Mouse (Mus musculus) limb, embryonic 11.5 days (tissue): ENCODE results near the gene D5Ertd579e. TPM values are rescaled to one million over a fixed set of nuclear protein-coding genes. Genes with fewer than 3 reads are reported as not detected.

Source experiments
- ATAC-seq: fragments of 200-750 bp; cut with Nextera tagmentation; 2 replicates; pipeline ENCODE4 v1.8.0; 2017; ENCODE audit warnings: low read depth; ENCODE audit not compliant: insufficient number of reproducible peaks, low FRiP score, low TSS enrichment
- DNase-seq: peaks from one replicate; pipeline ENCODE4 v3.0.0-alpha.2; 2015; ENCODE audit warnings: low spot score
- H3K27ac ChIP-seq: fragments of 300-500 bp; sonication (generic); replicated peaks from 2 replicates; pipeline ENCODE4 v1.5.1; 2014; ENCODE audit warnings: low read depth, mild to moderate bottlenecking, low read length
- H3K27me3 ChIP-seq: fragments of 300-500 bp; sonication (generic); 2 replicates; pipeline ENCODE4 v1.6.1; 2014; ENCODE audit warnings: mild to moderate bottlenecking, low read length, mixed read lengths; ENCODE audit not compliant: control insufficient read depth, insufficient read depth
- H3K36me3 ChIP-seq: fragments of 300-500 bp; sonication (generic); 2 replicates; pipeline ENCODE4 v1.6.1; 2014; ENCODE audit warnings: mild to moderate bottlenecking, low read length, moderate library complexity, mixed read lengths; ENCODE audit not compliant: control insufficient read depth, insufficient read depth
- H3K4me1 ChIP-seq: fragments of 300-500 bp; sonication (generic); 2 replicates; pipeline ENCODE4 v1.6.1; 2014; ENCODE audit warnings: low read length, mixed read lengths; ENCODE audit not compliant: control insufficient read depth, insufficient read depth
- H3K4me2 ChIP-seq: fragments of 300-500 bp; sonication (generic); 2 replicates; pipeline ENCODE4 v1.6.1; 2014; ENCODE audit warnings: low read depth, mild to moderate bottlenecking, moderate library complexity; ENCODE audit not compliant: severe bottlenecking
- H3K4me3 ChIP-seq: fragments of 300-500 bp; sonication (generic); 2 replicates; pipeline ENCODE4 v1.5.1; 2014; ENCODE audit warnings: low read depth, low read length
- H3K9ac ChIP-seq: fragments of 300-500 bp; sonication (generic); 2 replicates; pipeline ENCODE4 v1.6.1; 2014; ENCODE audit warnings: mild to moderate bottlenecking, low read length
- H3K9me3 ChIP-seq: fragments of 300-500 bp; sonication (generic); 2 replicates; pipeline ENCODE4 v1.6.1; 2016; ENCODE audit warnings: low read length; ENCODE audit not compliant: control insufficient read depth
- WGBS: fragments of 180-500 bp; shearing (Covaris S2); extraction: QIAGEN DNeasy Blood & Tissue Kit; methylation state at CpG from one replicate; pipeline ENCODE4 v1.1.7; 2014; 5-methylcytosine and 5-hydroxymethylcytosine counted together
- polyA plus RNA-seq: library from polyadenylated mRNA; unstranded; fragments of >200 nt; fragmentation: Nextera tagmentation; extraction: Ambion mirVana; gene quantifications from 2 replicates; pipeline ENCODE4 v1.2.1, GENCODE M21; 2014

D5Ertd579e gene
- polyA plus RNA-seq, 1 experiment from 2014 or later, result 22.2 TPM

DNA sequence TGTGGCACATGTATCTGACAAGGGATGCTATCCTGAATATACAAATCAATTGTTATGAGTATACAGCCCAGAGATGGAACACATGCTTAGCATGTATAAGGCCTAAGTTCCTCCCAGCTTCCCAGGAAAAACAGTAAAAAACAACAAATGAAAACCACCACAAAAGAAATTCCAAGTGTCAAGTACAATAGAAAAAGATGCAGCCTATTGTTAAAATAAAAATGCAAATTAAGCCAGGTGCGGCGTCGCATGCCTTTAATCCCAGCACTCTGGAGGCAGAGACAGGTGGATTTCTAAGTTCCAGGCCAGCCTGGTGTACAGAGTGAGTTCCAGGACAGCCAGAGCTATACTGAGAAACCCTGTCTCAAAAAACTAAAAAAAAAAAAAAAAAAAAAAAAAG, 138.9 kb downstream of the D5Ertd579e start:
- Histone ChIP-seq H3K9me3 (no peaks in the 10 kb centered on the region), H3K36me3 (no peaks in the 10 kb centered on the region), H3K27ac (no peak overlapping the region), H3K4me1 (no peaks in the 10 kb centered on the region), H3K4me3 (no peak overlapping the region), H3K9ac (no peak overlapping the region), H3K27me3 (no peaks in the 10 kb centered on the region), H3K4me2 (no peak overlapping the region)
- DNase-seq (no peak), ATAC-seq (no peak)
- 74% methylated on average over 3 of the region's 3 CpGs for WGBS

- Histone ChIP-seq H3K9ac (no peak overlapping the region), H3K4me3 (no peak overlapping the region), H3K36me3 (no peaks in the 10 kb centered on the region), H3K27me3 (no peaks in the 10 kb centered on the region), H3K27ac (no peak overlapping the region), H3K4me1 (no peaks in the 10 kb centered on the region), H3K4me2 (no peak overlapping the region), H3K9me3 (no peaks in the 10 kb centered on the region)
- WGBS, result 80% methylated on average over 4 of the region's 4 CpGs
- ATAC-seq, result no peak
- no peak for DNase-seq
Observed at GRCm38 (mm10) chr5:36556289-36556688, 139.5 kb downstream of the D5Ertd579e start.

GRCm38 (mm10) chr5:36554496-36554895, 141.3 kb downstream of the D5Ertd579e start:
- DNase-seq (no peak), ATAC-seq (no peak)
- no peak overlapping the region for H3K4me3 ChIP-seq
- WGBS, result 75% methylated on average over 5 of the region's 5 CpGs
- H3K4me2 ChIP-seq, result no peak overlapping the region
- no peaks in the 10 kb centered on the region for H3K4me1 ChIP-seq
- H3K27ac ChIP-seq, result no peak overlapping the region
- H3K27me3 ChIP-seq, result no peaks in the 10 kb centered on the region
- H3K36me3 ChIP-seq, result no peaks in the 10 kb centered on the region
- no peak overlapping the region for H3K9ac ChIP-seq
- no peaks in the 10 kb centered on the region for H3K9me3 ChIP-seq

GRCm38 (mm10) chr5:36553886-36554285, 141.9 kb downstream of the D5Ertd579e start:
- Histone ChIP-seq H3K36me3 (no peaks in the 10 kb centered on the region), H3K4me3 (no peak overlapping the region), H3K9me3 (no peaks in the 10 kb centered on the region), H3K4me1 (no peaks in the 10 kb centered on the region), H3K4me2 (no peak overlapping the region), H3K27ac (no peak overlapping the region), H3K27me3 (no peaks in the 10 kb centered on the region), H3K9ac (no peak overlapping the region)
- ATAC-seq (no peak), DNase-seq (no peak)
- WGBS, result 85% methylated on average over 4 of the region's 4 CpGs

- no peaks in the 10 kb centered on the region for H3K4me1 ChIP-seq
- no peak for ATAC-seq
- H3K27me3 ChIP-seq, result no peaks in the 10 kb centered on the region
- H3K36me3 ChIP-seq, result no peaks in the 10 kb centered on the region
- H3K27ac ChIP-seq, result no peak overlapping the region
- no peak overlapping the region for H3K4me3 ChIP-seq
- no peak overlapping the region for H3K4me2 ChIP-seq
- H3K9ac ChIP-seq, result no peak overlapping the region
- no peaks in the 10 kb centered on the region for H3K9me3 ChIP-seq
- DNase-seq, result no peak
- 67% methylated on average over 2 of the region's 2 CpGs for WGBS
Observed at GRCm38 (mm10) chr5:36553056-36553606, 142.7 kb downstream of the D5Ertd579e start.

DNA sequence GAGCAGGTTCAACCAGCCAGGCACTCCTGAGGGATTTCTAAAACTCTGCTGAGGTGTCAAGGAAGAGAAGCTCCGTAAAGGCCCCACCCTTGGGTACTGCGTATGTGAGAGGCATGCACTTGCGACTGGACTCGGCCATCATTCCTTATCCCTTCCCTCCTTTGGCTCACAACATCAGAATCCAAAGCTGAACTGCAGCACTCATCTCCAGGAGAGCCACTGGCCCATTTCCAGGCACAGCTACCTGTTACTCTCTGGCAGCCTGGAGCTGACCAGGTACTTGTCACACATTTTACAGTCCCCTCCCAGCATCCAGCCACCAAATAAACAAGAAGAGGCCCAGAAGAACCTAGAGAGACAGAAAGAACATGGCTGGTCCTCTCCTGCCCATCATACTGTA, 143.4 kb downstream of the D5Ertd579e start:
- no peak for DNase-seq
- whole genome bisulfite sequencing, result 90% methylated on average over 4 of the region's 4 CpGs
- no peak overlapping the region for H3K27ac ChIP-seq
- H3K9ac ChIP-seq, result no peak overlapping the region
- H3K4me3 ChIP-seq, result no peak overlapping the region
- H3K27me3 ChIP-seq, result no peaks in the 10 kb centered on the region
- ATAC-seq, result no peak
- no peaks in the 10 kb centered on the region for H3K9me3 ChIP-seq
- H3K4me2 ChIP-seq, result no peak overlapping the region
- no peaks in the 10 kb centered on the region for H3K4me1 ChIP-seq
- no peaks in the 10 kb centered on the region for H3K36me3 ChIP-seq

Other genes with a start within 250 kb of the D5Ertd579e start
- 57.5 and 59.4 TPM in 2 replicates for gene Grpel1, start 231.0 kb downstream of the D5Ertd579e start, polyA plus RNA-seq
- 2.8 and 3.2 TPM in 2 replicates for gene Tada2b, start 211.7 kb downstream of the D5Ertd579e start, polyA plus RNA-seq
- 0.60 and 0.62 TPM in 2 replicates for gene Ccdc96, start 211.4 kb downstream of the D5Ertd579e start, polyA plus RNA-seq
- 37.7 and 40.3 TPM in 2 replicates for gene Tbc1d14, start 102.7 kb downstream of the D5Ertd579e start, polyA plus RNA-seq
- 24.4 and 31.5 TPM in 2 replicates for gene Bloc1s4, start 52.6 kb upstream of the D5Ertd579e start, polyA plus RNA-seq
- gene Mrfap1, start 100.7 kb upstream of the D5Ertd579e start, polyA plus RNA-seq, result 692 and 694 TPM in 2 replicates
- 6.1 TPM in 2 replicates for gene Man2b2, start 134.6 kb upstream of the D5Ertd579e start, polyA plus RNA-seq
- gene Ppp2r2c, start 172.5 kb upstream of the D5Ertd579e start, polyA plus RNA-seq, result 0.11 and 0.24 TPM in 2 replicates